Mouse (Mus musculus) cerebellum, adult (tissue): ENCODE data around the gene Rad50.

ENCODE experiments used
- ATAC-seq: cut with Nextera tagmentation; 2 replicates; pipeline ENCODE4 v1.9.2; 2017; ENCODE audit warnings: mild to moderate bottlenecking, moderate library complexity, mixed read lengths; ENCODE audit not compliant: insufficient number of reproducible peaks, low FRiP score, low TSS enrichment

Gene Rad50

DNA sequence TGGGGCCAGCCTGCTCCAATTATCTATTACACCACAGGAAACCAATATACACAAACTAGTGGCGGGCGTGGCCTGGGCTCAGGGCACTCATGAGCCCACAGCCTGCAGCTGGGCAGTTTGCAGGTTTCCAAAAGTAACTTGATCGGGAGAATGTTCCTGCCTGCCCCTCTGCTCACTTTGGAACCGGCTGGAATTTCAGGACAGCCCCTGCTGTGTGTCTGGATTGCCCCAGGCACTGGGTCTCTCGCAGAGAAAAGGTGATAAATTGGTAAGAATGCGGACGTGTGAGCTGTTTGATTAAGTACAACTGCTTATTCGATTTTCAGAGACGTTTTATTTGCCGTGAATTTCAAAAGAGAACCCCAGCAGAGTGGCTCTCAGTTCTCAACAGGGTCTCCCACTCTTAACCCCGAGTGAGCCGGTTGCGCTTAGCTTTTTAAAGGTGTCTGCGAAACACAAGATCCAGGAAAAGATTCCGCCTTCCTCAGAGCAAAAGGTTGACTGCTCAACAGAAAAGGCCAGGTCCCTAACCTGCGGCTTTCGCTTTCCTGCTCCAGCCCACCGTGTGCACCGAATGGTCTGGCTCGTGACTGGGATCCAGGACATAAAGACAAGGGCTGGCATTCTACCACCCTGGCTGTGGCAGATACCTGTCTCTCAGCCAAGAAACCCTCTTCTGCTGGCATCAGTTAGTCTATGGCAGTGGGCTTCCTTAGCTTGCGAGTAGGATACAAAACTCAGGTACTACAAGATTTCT is 69.9 kb downstream of the Rad50 start:
- no peak for ATAC-seq

DNA sequence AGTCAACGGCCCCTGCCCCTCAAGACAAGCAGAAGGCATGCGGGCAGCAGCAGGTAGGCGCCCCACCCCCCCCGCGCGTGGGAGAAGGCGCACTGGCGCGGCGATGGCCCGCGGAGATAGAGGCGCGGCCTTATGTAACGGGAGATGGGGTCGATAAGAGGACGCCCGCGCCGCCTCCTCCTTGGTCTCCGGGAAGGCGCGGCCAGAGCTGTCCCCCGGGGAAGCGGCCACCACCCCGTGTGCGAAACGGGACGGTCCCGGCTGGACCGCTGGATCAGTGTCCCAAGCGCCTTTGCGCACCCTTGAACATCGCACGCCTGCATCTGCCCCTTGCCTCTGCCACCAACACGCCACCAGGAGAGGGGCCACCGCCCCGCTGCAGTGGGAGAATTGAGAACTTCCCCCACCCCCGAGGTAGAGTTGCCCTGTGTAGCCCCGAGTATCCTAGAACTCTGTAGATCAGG is 70.9 kb downstream of the Rad50 start:
- ATAC-seq, result no peak

DNA sequence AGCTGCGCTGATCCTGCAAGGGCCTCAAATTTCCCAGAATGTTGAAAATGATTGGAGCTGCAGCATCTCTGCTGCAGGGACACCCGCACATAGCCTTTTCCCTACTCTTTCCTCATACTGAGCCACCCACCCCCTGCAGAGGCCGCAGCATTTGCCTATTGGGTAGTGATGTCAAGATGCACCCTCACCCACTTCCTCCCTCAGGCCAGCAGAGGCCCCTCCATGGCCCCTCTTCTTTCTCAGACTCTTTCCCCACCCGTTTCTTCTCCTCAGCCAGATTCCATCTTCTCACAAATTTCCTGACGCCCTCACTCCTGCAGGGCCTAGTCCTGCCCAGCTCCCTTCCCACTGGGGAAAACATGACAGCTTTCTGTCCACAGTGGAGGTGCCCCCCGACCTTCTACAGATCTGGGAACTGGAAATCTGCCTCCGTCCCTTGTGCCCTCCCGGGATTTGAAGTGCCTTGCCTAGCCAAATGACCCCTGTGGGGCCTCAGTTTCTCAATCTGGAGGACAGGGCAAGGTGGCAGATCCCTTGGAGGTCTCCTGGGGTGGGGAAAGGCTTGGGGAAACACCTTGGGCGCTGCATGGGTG is 71.4 kb downstream of the Rad50 start:
- ATAC-seq, result no peak

GRCm38 (mm10) chr11:53634556-53634955 is 72.6 kb downstream of the Rad50 start, which contains the start of gene Il13:
Gene Il13 (minus strand): TSS chr11:53634702.
- no peak for ATAC-seq

GRCm38 (mm10) chr11:53633644-53634043 is 73.5 kb downstream of the Rad50 start:
- ATAC-seq, result no peak

- no peak for ATAC-seq
These were observed 74.9 kb downstream of the Rad50 start for GRCm38 (mm10) chr11:53632122-53632733.

DNA sequence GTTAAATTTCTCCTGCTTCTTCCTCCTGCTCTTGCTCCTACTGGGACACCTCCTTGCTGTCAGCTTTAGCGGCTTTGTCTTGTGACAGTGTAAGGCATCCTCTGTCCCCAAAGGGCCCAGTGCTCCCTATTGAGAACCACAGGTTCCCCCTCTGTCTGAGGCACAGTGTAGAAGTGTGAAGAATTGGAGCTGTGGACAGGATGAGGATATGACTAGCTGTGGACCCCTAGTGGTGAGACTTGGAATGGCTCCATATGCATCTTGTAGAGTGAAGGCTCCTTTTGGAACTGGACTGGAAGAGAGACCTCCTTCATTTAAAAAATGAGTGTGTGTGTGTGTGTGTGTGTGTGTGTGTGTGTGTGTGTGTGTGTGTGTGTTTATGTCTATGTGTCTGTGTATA is 79.3 kb downstream of the Rad50 start:
- ATAC-seq, result peak; percentile 64; the same call in 1 of the 2 replicates

DNA sequence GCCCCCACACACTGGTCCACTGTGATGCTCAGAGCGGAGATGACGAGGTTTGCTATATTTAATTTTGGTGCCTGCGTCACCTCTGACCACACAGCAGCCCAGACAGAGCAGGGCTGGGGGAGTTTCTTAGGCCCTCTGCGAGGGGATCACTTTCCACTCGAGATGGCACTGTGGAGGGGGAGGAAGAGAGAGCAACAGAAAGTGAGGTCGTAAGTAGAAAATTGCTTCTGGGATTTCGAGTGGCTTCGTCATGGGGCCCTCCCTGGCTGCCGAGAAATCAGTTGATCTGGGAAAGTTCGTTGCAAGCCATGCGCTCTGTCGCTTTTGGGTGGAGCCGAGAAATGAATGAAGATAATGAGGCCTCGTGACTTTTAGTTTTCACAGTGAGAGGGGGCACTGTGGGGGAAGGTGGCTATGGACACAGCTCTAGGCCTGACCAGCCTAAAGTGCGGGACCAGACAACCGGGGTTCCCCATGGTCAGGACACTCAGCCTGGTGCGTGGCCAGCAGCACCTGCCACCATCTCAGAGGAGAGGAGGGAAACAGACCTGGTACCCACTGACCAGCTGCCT is 80.2 kb downstream of the Rad50 start:
- ATAC-seq, result no peak

DNA sequence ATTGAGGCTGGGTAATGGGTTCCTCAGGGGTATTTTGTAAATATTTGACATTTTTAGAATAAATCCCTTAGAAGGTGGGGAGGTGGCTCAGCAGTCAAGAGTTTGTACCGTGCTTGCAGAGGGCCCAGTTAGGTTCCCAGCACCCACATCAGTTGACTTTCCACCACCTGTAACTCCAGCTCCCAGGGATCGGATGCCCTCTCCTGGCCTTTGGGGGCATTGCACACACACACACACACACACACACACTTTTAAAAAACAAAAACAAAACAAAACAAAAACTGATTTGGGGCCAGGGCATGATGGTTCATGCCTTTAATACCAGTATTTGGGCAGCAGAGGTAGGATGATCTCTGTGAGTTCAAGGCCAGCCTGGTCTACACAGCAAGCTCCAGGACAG is 83.0 kb downstream of the Rad50 start:
- no peak for ATAC-seq

DNA sequence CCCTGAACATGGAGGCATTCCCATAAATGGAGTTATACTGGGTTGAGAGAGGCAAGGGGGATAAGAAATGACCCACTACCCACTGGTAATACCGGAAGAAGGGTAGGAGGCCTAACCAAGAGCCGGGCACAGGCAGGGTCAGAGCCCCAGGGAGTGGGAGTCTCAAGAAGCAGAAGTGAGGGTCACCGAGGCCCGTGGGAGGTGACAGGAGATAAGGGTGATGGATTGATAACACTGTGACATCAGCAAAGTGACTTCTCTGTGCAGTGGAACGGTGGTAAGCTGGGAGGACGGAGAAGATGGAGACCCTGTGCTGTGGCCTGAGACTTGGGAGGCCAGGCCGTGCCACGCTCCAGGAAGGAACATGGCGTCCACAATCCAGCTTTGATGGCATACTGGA is 83.5 kb downstream of the Rad50 start:
- ATAC-seq, result no peak

DNA sequence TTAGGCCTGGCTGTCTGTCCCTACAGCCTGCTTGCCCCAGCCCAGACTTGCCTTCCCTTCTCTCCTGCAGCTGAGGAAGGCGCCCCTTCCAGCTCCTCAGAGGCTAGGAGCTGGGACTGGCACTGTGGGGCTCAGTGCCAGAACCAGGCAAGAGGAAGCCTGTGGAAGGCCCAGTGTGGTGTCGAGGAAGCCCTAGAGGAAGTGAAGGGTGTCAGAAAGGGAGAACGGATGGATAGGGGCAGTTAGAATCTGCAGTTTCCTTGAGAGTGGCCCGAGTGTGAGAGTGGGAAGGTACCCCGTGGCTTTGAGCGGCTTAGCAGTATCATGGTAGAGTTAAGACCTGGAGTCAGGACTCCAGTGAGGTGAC is 84.7 kb downstream of the Rad50 start:
- ATAC-seq, result no peak

DNA sequence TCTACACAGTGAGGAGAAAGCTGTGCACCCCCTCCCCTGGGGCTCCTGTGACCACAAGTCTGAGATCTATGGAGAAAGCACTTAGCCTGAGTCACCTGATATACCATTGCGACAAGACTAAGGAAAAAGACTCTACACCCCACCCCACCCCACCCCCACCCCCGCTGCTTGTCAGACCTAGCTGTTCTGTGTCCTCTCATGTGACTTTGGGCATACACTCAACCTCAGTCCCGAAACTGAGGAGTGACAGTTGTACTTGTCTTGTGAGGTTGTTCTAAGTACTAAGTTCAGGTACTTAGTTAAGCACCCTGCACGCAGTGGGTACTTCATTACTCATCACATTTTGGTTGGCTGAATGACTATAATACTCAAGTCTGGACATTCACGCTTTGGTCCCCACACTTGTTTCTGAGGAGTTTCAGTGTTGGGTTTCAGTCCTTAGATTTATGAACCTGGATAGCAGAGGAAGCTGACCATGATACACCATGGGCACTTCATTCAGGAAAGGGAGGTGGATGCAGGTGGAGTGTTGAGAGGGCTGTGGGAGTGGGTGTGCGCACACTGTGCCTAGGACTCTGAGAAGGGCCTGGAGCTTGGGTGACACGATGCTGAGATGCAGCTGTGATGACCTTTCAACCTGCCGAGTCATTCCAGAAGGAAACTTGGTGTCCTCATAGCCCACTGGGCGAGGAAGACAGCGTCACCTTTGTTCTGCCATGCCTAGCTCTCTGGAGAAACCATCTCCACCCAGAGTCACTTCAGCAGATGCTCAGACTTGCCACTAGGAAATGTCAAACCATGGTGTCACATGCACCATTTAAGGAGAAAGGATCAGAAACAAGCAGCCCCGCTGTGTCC is 85.3 kb downstream of the Rad50 start:
- no peak for ATAC-seq

GRCm38 (mm10) chr11:53620094-53620493 is 87.0 kb downstream of the Rad50 start:
- ATAC-seq, result no peak

DNA sequence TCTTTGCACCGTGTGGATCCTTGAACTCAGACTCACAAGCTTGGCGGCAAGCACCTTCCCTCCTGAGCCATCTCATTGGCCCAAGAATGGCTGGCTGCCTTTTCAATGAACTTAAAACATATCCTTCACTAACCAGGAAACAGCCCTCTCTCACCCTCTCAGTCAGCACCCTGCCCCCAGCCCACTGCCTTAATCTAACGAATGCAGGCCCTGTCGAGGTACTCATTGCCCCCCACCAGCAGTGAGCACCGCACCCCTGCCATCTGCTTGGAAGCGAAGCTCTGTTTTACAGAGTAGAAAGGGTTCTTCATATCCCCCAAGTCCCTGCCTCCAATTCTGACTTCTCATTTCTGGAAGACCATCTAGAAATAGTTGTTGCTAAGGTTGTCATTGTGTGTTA is 87.7 kb downstream of the Rad50 start:
- ATAC-seq, result no peak

GRCm38 (mm10) chr11:53618619-53619198 is 88.4 kb downstream of the Rad50 start, which contains the start of gene Il4:
Gene Il4 (minus strand): TSS chr11:53618669.
- no peak for ATAC-seq

- no peak for ATAC-seq
These were observed 89.5 kb downstream of the Rad50 start for GRCm38 (mm10) chr11:53617562-53618109.

GRCm38 (mm10) chr11:53616748-53617558 is 90.2 kb downstream of the Rad50 start:
- ATAC-seq, result no peak

DNA sequence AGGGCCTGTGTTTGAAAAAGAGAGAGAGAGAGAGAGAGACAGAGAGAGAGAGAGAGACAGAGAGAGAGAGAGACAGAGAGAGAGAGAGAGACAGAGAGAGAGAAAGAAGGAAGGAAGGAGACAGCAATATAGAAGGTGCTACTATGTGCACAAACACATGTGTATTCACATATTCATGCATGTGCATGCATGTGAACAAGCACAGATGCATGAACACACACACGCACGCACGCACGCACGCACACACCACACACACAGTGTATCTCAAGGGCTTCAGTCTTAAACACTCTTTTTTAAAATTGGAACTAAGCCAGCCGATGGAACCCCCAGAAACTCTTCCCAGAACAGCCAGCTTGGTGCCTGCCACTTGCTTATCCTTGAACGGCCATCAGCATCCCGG is 91.5 kb downstream of the Rad50 start:
- ATAC-seq, result no peak

DNA sequence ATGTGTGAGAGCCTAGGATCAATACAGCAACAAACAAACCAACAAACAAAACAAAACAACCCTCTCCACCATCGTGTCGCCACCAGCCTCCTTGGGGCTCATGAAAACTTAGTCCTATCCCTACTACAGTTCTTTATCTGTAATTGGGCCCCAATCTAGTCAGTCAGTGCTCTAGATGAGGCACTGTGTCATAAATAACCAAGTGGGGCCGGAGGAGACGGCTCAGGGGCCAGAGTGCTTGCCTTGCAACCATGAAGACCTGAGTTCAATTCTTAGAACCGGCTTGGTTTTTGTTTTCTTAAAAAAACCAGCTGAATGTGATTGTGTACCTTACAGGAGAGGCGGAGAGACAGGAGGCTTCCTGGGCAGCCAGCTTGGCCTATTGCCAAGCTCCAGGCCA is 91.9 kb downstream of the Rad50 start:
- ATAC-seq, result no peak
